Mouse (Mus musculus): ENCODE results near the gene Gm47791.

The Gm47791 gene

DNA sequence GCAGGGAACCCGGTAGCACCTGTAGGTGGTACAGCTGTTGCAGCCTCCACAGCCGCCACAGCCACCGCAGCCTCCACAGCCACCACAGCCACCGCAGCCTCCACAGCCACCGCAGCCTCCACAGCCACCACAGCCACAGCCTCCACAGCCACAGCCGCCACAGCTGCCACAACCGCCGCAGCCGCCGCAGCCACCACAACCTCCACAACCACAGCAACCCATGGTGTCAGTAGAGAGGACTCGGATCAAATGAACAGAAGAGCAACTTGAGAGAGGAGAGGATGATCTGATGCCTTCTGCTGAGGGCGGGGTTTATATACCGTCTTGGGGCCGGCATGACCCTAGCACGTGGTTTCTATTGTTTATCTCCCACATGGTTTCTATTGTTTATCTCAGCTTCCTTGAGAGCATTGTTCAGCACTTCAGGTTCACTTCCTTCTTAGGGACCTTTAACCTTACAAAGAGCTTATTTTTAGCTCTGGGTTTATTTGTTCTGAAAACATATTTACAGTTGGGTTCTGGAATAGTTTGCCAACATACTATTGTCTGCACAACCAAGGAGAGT lies at the start of gene Gm47791:
Gene Gm47791 (minus strand): TSS at position 222 of the 565 bp plus-strand sequence.
- DNase-seq = no peak

DNA sequence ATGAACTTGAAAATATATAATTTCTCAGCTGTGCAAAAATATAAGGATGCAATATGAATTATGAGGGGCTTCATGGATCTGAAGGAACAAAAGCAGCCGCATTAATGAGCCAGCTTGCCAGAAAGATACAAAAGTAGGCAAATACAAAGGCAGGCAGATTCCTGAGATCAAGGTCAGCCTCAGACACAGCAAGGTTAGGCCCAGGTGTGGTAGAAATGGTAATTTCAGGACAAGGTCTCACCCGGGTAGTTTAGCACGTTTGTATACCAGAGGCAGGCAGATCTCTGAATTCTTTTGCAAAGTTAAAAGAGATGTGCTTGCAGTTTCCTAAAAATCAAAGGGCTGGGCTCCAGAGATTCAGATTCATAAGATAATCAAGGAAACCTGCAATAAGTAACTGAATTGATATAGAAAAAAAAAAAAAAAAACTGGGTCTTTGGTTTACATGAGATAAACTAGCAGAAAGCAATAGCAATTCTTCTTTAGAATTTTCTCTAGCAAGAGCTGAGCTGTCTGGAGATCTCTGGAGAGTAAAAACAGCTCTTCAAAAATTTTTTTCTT lies 49.7 kb upstream of the Gm47791 start:
- DNase-seq = no peak

DNA sequence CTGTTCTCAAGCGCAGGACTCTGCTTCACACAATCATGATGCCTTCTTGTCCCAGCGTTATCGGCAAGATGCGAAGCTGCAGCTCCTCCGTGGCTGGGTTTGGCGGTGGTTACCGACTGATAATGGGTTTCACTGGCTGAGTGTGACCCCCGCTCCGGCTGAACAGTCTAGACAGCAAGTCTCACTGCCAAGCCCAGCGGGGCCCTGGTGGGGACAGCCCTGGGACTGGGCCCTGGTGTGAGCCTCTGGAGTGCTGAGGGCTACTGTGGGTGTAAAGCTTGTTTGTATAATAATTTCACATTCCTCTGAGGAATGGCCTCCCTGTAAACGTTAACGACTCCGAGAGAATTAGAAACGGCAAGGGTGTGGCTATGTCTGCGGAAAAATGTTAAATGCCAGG lies 49.1 kb upstream of the Gm47791 start:
- no peak for DNase-seq

DNA sequence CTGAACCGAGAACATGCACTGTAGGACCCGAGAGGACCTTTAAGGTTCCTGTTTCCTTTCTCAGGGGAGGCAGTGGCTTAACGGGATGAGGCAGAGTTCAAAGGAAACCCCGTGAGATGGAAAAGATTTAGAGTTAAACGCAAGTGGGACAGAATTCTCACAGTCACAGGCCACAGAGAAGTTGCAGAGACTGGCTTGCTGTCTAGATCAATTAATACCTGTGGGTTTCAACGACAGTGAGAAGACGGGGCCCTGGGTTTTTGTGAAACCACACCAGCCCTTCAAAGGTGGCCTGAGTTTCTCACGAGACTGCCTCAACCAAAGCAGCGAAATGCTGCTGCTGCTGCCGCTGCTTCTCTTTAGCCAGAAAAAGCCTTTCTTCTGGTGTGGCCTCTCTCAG lies 48.3 kb upstream of the Gm47791 start:
- no peak for DNase-seq

DNA sequence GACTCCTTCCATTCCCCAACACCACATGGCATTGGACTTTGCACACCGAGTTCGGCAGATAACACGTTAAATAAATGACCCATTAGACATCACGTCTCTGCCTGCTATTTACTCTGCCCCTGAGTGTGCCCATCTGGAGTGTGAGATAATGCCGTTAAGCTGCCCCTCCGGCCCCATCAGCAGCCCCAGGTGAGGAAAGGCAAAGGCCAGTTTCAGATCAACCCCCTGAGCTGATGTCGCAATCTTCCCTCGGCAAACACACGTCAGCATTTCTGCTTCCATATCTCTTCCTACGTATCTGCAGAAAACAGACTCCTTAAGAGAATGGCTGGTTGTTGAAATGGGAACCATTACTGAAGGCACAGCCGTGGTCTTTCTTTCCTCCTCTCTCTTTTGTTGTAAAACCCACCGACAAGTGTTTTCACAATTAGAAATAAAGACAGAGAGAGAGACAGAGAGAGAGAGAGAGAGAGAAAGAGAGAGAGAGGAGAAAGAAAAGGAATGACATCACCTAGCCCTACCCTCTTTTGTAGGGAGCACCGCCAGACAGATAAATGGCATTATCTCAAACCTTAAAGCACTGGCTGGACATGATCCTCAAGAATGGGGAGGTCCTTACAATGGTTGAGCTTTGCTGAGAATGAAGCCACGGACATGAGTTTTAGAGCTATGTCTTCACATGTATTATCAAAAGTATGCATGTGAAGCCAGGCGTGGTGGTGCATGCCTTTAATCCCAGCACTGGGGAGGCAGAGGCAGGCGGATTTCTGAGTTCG lies 45.1 kb upstream of the Gm47791 start:
- DNase-seq = peak; percentile 25

DNA sequence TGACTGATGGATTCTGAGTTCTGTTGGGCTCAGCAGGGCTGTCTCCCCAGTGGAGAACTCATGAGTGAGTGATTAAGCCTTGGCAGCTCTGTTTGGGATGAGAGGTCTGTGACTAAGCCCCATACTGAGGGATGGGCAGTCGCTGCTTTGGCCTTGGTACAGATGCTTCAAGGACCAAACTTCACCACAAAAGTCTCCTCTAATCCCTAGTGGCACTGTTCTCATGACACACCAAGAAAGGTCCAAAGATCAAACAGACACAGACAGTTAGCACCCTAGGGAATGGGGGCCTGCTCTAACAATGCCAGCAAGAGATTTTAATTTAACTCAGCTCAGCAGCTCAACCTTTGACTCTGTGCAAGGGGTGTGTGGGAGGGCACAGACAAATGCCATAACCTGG lies 40.7 kb upstream of the Gm47791 start:
- peak; percentile 69 for DNase-seq

DNA sequence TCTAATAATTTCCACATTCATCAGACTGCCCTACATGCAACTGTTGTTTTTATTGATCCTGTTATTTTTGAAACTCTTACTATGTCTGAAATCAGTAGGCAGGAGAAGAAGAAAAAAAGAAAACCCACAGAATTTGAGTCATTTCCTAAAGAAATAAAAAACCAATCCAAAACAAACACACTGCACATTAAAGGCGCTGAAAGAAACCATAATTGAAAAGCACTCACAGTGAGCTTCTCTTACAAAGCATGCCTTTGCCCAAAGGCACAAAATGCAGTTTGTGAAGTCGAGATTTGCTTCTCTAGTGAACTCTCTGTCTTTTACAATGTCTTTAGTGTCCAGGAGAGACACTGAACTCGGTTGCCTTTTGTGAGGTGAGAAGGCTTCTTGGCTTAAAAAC lies 37.5 kb upstream of the Gm47791 start:
- DNase-seq = no peak

DNA sequence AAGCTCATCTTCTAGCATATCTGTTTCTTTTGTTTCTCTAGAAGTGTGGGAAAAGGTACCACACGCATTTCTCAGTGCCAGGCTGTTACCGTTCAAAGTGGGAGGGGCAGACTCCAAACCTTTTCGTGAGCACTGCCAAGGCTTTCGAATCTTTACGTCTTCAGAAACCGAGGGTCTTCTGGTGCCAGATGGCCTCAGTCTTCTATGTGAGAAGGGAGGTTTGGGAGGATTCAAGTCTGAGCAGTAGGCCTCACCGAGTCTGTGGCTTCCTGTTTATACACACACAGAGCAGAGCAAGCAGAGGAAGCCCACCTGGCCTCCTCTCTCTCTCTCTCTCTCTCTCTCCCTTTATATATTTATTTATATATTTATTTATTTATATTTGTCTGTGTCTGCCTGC lies 36.2 kb upstream of the Gm47791 start:
- DNase-seq = no peak

DNA sequence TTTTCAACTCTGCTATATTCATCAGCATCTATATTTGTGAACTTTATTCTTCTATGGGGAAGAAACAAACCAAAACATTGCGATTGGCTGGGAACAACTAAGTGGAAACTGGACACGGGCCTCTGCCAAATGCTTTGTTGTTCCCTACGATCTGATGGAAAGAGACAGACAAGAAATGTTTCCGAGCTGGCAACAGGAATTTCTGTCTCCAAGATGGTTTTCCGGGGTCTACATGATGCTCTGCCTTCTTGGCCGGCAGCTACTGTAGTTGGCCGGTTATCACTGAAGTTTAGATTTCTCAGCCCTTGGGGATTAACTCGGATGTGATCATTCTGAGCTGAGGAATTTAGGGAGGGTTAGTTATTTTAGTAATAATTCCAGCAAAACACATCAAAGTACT lies 35.3 kb upstream of the Gm47791 start:
- peak; percentile 34 for DNase-seq

DNA sequence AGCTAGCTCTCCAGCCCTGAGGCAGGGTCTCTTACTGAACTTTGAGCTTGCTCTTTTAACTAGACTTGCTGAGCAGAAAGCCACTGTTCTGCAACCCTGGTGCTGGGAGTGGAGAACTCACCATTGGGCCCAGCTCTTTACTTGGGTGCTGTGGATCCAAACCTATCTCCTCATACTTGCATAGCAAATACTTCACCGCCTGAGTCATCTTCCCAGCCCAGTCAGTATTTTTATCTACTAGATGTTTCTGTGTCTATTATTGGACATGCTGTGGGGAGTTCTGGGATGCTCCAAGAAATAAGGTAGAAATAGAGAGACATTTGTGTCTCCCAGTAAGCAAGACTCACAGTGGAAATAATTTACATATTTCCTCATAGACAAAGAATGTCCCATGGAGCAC lies 33.0 kb upstream of the Gm47791 start:
- no peak for DNase-seq

DNA sequence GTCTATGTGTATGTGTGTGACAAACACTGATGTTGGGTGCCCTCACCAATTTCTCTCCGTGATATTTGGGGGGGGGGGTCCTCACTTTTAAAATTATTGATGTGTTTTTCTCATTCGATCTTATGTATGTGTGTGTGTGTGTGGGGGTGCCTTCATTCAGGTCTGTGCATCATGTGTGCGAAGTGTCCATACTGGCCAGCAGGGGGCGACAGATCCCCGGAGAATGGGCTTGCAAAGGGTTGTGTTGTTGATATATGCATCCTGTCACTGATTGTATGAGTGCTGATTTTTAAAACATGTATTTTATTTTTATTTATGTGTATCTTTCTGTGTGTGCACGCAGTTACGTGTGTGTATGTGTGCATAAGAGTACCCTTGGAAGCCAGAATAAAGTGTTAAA lies 32.6 kb upstream of the Gm47791 start:
- no peak for DNase-seq

DNA sequence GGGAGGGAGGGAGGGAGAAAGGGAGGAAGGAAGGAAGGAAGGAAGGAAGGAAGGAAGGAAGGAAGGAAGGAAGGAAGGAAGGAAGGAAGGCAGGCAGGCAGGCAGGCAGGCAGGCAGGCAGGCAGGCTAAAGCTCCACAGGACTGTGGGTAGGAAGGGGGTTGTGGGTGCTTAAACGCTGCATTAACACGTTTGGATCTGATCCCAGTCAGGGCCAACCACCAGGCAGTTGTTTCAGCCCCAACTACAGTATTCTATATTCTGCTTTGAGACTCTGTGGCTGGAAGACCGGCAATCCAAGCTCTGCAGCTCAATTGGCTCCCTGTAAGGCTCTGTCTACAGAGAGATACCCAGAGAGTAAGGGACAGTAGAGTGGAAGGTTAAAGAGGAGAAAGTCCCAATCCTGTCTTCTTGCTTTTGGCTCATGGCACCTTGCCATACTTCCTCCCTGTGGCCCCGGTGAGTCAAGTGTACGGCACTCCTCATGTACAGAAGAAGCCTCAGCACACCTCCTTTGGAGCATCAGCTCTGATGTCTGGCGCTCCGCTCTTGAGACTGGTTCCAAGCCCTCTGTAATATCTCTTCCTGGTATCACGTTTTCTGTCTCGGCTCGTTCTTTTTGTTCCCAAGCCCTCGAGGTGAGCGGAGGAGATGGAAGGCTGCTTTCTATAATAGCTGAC lies 30.2 kb upstream of the Gm47791 start:
- DNase-seq = no peak

DNA sequence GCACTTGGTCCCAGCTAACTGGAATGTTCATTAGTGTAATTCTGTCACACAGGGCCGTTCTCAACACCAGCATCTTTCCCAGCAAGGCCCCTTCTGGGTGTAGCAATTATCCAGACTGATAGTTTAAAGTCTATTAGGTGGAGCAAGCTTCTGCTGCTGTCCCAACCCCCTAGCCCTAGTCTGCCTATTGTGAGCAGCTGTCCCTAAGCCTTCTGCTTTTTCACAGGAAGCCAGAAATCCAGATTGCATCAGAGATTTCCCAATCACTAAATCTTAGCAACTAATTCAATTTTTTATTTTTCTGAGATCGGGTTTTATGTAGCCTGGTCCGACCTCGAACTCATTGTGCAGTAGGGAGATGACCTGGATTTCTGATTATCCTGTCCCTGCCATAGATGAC lies 27.9 kb upstream of the Gm47791 start:
- no peak for DNase-seq

DNA sequence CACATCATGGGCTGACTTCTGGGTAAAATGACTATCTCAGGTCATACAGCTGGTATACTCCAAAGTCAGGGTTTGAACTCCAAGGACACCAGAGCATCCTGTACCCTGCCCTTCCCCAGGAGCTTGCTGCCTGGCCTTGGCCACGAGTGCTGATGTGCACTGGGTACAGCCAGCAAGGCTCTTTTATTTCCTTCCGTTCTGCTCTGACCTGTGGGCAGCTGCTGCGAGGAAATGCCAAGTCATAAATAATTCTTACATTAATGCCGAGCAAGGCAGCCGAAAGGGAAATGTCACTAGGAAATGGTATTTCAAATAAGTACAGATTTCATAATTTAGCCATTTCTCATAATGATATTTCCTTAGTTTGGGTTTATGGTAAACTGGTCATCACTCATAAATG lies 27.3 kb upstream of the Gm47791 start:
- peak; percentile 56 for DNase-seq

DNA sequence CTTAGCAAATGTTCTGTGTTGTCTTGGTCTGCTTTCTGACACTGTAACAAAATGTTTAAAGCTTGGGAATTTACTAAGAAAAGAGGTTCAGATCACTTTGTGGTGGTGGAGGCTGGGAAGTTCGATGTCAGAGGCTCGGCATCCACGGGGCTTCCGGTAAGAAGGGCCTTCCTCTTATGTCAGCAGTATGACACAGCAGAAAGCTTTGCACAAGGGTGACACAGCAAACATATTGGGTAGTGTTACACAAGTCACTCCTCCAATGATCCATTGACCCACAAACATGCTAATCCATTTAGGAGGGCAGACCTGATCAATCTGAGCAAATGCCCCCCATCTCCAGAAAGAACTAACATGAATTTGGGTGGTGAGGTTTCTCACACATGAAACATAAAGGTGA lies 26.0 kb upstream of the Gm47791 start:
- DNase-seq = no peak

DNA sequence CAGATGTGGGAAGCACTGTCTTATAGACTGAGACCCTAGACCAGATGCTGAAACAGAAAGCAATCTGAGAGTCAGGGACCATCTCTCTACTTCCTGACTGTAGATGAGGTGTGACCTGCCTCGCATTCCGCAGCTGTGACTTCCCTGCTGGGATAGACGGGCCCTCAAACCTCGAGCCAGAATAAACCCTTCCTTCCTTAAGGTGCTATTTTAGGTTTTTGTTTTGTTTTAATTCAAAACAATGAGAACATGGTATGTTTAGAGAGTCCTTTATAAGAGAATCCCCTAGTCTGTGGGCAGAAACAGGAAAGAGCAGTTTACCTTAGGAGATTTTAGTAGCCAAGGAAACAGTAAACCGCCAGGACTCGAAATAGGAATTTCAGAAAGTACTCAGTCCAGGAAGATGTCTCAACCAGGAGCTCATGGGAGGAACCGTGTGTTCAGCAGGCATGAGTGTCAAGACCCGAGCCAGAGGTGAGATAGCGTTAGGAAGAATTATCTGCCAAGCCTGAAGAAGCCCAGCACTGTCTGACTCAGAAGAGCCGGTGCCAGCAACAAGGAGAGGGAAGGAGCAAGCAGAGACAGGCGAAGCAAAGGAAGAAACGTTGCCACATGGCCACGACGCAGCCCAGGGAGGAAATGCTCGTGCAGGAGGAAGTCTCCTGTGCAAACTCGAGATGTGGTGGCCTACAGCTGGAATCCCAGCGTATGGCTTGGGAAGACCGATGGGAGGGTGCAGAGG lies 24.8 kb upstream of the Gm47791 start:
- DNase-seq = no peak

DNA sequence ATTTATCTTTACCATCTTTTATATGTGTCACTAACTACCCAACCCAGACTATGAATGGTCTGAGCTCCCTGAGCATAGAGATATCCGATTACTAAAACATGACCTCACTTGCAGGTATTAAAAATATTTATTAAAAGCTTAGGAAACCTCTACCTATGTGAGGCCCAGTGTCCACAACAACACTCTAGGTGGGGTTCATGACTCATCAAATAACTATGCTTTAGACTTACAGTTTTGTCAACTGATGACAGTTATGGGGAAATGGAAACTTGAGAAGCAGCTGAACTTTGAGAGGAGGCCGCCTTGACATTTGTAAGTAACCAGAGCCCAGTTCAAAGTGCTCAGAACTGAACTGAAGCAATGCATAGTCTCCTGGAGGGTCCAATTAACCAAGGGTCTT lies 24.2 kb upstream of the Gm47791 start:
- DNase-seq = no peak

DNA sequence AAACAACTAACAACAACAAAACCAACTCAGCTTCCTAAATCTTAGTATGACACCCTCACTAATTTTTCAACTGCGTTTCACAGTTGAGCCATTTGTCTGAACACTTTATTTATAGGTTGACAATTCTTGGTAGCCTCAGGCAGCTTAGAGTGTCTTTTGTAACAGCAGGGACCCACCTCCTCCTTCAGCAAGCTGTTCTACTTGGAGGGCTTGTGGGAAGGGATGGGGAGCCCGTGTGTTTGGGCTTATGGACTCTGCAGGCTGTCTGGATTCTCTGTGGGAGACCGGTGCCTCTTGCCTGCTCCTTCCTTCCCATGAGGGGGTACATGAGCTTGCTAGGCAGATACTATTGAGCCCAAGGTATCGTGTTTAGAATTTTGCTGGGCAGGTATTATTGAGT lies 22.9 kb upstream of the Gm47791 start:
- DNase-seq = no peak

DNA sequence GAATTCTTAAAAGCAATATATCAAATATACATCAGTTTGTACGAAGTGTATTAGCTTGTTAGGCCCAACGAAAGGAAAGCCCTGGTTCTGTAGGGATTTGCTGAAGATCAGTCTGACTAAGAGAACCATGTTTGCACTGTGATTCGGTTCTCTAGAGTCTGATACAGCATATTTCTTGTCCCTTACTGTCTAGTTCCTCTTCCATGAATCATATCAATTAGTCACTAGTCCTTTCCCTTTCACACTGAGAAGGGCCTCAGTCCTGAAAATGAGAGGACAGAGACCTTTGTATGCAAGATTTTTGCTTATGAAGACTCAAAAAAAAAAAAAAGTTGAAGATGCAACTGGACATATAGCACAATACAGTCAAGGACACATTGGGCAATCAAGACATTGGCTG lies 22.1 kb upstream of the Gm47791 start:
- no peak for DNase-seq

DNA sequence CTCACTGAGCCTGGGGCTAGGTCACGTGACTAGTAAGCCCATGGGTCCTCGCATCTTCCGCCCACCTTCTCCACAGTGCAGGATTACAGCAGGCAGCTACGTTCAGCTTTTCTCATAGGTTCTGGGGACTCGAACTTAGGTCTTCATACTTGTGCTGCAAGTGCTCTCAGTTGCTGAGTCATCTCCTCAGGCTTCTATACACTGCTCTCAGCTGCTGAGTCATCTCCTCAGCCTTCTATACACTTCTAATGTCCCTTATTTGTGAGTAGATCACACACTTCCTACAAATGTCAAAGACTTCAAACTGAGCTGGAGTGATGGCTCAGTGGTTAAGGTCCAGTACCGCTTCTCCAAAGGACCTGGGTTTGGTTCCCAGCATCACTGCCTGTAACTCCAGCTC lies 21.2 kb upstream of the Gm47791 start:
- DNase-seq = no peak

DNA sequence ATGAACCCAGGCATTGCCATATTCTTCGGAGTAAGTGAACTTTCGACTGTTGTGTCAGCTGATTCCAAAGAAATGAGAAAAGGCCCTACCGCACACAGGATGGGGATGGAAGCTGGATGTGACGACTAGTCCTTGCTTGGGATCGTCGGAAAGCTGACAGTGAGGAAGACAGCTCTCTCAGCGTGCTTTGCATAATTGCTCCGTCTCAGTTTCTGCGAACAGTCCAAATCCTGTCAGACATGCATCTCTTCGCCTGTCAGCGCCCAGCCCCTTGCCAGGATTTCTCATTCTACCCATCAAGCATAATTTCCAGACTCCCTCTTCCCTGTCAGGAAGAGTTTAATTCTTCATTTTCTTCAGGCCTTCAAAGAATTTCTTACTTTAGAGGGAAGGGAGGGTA lies 20.1 kb upstream of the Gm47791 start:
- no peak for DNase-seq

DNA sequence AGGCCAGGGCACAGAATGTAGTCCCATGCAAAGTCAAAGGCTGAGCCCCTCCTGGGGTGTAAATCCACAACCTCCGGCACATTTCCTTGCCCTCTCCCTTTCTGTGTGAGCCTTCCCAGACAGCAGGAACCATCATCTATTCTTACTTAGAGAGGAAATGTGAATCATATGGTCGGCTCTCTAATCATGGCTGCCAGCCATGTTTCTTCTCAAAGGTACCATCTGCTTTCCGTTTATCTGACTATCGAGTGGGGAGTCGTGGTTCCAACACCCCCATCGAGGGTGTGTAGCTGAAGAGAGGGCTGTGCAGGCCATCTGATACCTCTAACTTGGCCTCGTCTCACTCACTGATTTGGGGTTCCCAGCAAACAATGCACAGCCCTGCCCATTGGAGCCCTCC lies 17.0 kb upstream of the Gm47791 start:
- no peak for DNase-seq

DNA sequence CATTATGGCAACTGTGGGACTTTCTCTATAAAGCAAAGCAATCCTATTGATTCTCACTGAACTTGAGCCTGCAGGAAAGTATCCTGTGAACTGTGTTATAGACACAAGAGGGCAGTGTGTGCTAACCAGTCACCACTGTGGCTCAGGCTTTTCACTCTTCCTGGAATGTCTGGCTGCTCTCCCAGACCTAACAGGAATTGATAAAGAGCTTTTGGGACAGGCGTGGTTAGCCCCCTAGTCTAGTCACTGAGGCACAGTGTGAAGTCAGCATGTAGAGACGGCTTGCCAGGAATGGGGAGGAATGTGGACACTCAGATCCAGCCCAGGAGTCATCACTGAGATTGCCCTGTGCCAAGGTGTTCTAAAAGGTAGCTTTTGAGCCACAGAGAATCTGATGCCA lies 16.4 kb upstream of the Gm47791 start:
- DNase-seq = peak; percentile 85

Data from kidney, postnatal 14 days (tissue).